ENCODE assay signal across 11 mouse cellular contexts in the genomic region with DNA sequence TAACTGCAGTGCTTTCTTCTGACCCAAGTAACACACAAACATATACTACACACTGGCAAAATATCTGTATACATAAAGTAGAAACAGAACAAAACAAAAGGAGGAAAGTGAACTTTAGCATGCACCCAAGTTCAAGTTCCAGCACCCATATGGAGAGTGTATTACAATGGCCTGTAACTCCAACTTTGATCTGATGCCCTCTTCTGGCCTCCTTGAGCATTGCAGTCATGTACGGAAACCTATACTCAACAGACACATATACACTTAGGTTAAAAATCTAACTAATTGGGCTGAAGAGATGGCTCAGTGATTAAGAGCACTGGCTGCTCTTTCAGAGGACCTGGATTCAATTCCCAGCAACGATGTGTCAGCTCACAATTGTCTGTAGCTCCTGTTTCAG.
DNase-seq lines count a peak whose midpoint lies in the region; ATAC-seq and TF ChIP-seq lines count a peak whose summit lies in the region.
"Had no signal": no experiment of that assay in that cellular context is flagged by ENCODE, and none has a peak within 500 bp of the region (broad histone marks: within the 10 kb centered on the region; RNA-seq: fewer than 3 reads in every experiment).

No protein-coding gene starts in this region.

- no peaks in the 10 kb centered on the region for H3K36me3 ChIP-seq in heart, embryonic 10.5 days
- H3K36me3 ChIP-seq: hindbrain, embryonic 13.5 days; kidney, embryonic 15.5 days; liver, embryonic 13.5 days had no signal

- H3K27ac ChIP-seq in heart, embryonic 10.5 days = no peak overlapping the region
- H3K27ac ChIP-seq: hindbrain, embryonic 13.5 days; kidney, embryonic 15.5 days; liver, embryonic 13.5 days had no signal

- H3K4me3 ChIP-seq in heart, embryonic 10.5 days = no peak overlapping the region
- H3K4me3 ChIP-seq: hindbrain, embryonic 13.5 days; kidney, embryonic 15.5 days; liver, embryonic 13.5 days had no signal

- in situ Hi-C loops in Patski (cut with MboI; ENCODE audit: low pct_unique_long_range_greater_than_20kb) = no loop called here

- H3K27me3 ChIP-seq in Patski = peaks cover 6% of the 10 kb centered on the region
- H3K27me3 ChIP-seq in heart, embryonic 10.5 days (ENCODE audit: insufficient read depth, poor library complexity, severe bottlenecking) = no peaks in the 10 kb centered on the region
- H3K27me3 ChIP-seq: hindbrain, embryonic 13.5 days; kidney, embryonic 15.5 days; liver, embryonic 13.5 days had no signal

- no peaks in the 10 kb centered on the region for H3K4me1 ChIP-seq in heart, embryonic 10.5 days
- H3K4me1 ChIP-seq: hindbrain, embryonic 13.5 days; kidney, embryonic 15.5 days; liver, embryonic 13.5 days had no signal

- 72% methylated on average over 2 of the region's 2 CpGs for WGBS in heart, embryonic 10.5 days

- TF ChIP-seq CTCF in Patski (IDR thresholded peaks at IDR 0.05) = peak; percentile 42

- POLR2A ChIA-PET in Patski (lab: Charles Lee) = no interaction called here

- no peak for ATAC-seq in Patski
- ATAC-seq in megakaryocyte progenitor cell, adult 5-6 weeks (replicated peaks; ENCODE audit: poor library complexity) = peak; percentile 60; the same call in 1 of the 2 replicates

- no peaks in the 10 kb centered on the region for H3K9me3 ChIP-seq in heart, embryonic 10.5 days
- H3K9me3 ChIP-seq: hindbrain, embryonic 13.5 days; kidney, embryonic 15.5 days; liver, embryonic 13.5 days had no signal

- peak; percentile 11 for DNase-seq in kidney, adult 9 months
- DNase-seq in kidney, adult 11 months = no peak
- DNase-seq in A20 (ENCODE audit: low read depth, low spot score) (peak; percentile 25), Patski (ENCODE audit: low read depth, low spot score) (no peak)
- DNase-seq in heart, embryonic 10.5 days (ENCODE audit: low spot score) = no peak
- no peak for DNase-seq in heart, adult 18-20 months
- DNase-seq in lung, postnatal 25 days (ENCODE audit: low spot score) = no peak
- DNase-seq: liver, embryonic 13.5 days had no signal

- CTCF ChIA-PET in Patski (lab: Charles Lee) = interaction anchor here (1.5 kb wide), 1 partner anchor 46 kb away, joined by 3 read pairs; no protein-coding TSS in a partner anchor

Comparison
In these comparisons a context has a peak if more than half of its experiments do, and no peak if none do; other contexts are left out.
1. DNase-seq: peak in kidney, adult 9 months (single experiment) and A20 (single experiment); none in kidney, adult 11 months (single experiment), Patski (single experiment), heart, embryonic 10.5 days (single experiment), heart, adult 18-20 months (0 of 2) and lung, postnatal 25 days (single experiment).